Mouse (Mus musculus): ENCODE data around the gene Tuba1c. TPM values are rescaled to one million over a fixed set of nuclear protein-coding genes. Genes with fewer than 3 reads are reported as not detected.

Gene Tuba1c
- polyA plus RNA-seq, 2 experiments: 150 to 192 TPM

GRCm38 (mm10) chr15:98985240-98985981 is 44.3 kb upstream of the Tuba1c start:
- peak overlapping the region; percentile 61 for H3K9ac ChIP-seq (ENCODE audit: low read depth, low read length, severe bottlenecking)
- H3K27ac ChIP-seq (replicated peaks; ENCODE audit: low read depth, low read length): peak overlapping the region; percentile 69
- H3K27me3 ChIP-seq (ENCODE audit: control insufficient read depth, insufficient read depth, low read length): no peaks in the 10 kb centered on the region
- H3K36me3 ChIP-seq (ENCODE audit: control insufficient read depth, insufficient read depth, low read length): no peaks in the 10 kb centered on the region
- WGBS: 3% methylated on average over 29 of the region's 29 CpGs
- ATAC-seq (ENCODE audit: low FRiP score, low read depth) (peak; percentile 77), DNase-seq (ENCODE audit: low spot score) (peak; percentile 80)
- H3K9me3 ChIP-seq (ENCODE audit: control insufficient read depth, low read length): no peaks in the 10 kb centered on the region
- peaks cover 18% of the 10 kb centered on the region for H3K4me1 ChIP-seq (ENCODE audit: control insufficient read depth, insufficient read depth, low read length)
- peak overlapping the region; percentile 40 for H3K4me3 ChIP-seq (replicated peaks; ENCODE audit: low read length)
- peak overlapping the region; percentile 45 for H3K4me2 ChIP-seq (replicated peaks; ENCODE audit: low read depth, low read length, severe bottlenecking)
- TF ChIP-seq POLR2A (IDR thresholded peaks at IDR 0.05; ENCODE audit: borderline replicate concordance, extremely low read depth, insufficient read depth, insufficient read length): peak; percentile 69; the same call in 1 of the 2 replicates

GRCm38 (mm10) chr15:98985982-98986715 is 43.5 kb upstream of the Tuba1c start:
- 42% methylated on average over 12 of the region's 12 CpGs for WGBS

GRCm38 (mm10) chr15:98987077-98987630 is 42.5 kb upstream of the Tuba1c start:
- Histone ChIP-seq H3K4me2 (replicated peaks; ENCODE audit: low read depth, low read length, severe bottlenecking) (no peak overlapping the region), H3K36me3 (ENCODE audit: control insufficient read depth, insufficient read depth, low read length) (no peaks in the 10 kb centered on the region), H3K4me3 (replicated peaks; ENCODE audit: low read length) (no peak overlapping the region), H3K9me3 (ENCODE audit: control insufficient read depth, low read length) (no peaks in the 10 kb centered on the region), H3K27me3 (ENCODE audit: control insufficient read depth, insufficient read depth, low read length) (no peaks in the 10 kb centered on the region), H3K4me1 (ENCODE audit: control insufficient read depth, insufficient read depth, low read length) (peaks cover 27% of the 10 kb centered on the region), H3K9ac (ENCODE audit: low read depth, low read length, severe bottlenecking) (no peak overlapping the region), H3K27ac (replicated peaks; ENCODE audit: low read depth, low read length) (peak overlapping the region; percentile 52)
- 26% methylated on average over 7 of the region's 7 CpGs for WGBS
- DNase-seq (ENCODE audit: low spot score) (peak; percentile 71), ATAC-seq (ENCODE audit: low FRiP score, low read depth) (peak; percentile 47)
- no peak for TF ChIP-seq POLR2A (IDR thresholded peaks at IDR 0.05; ENCODE audit: borderline replicate concordance, extremely low read depth, insufficient read depth, insufficient read length)

More at GRCm38 (mm10) chr15:98985982-98986715, 43.5 kb upstream of the Tuba1c start:
- peak overlapping the region; percentile 45 for H3K4me2 ChIP-seq (replicated peaks; ENCODE audit: low read depth, low read length, severe bottlenecking)
- H3K9ac ChIP-seq (ENCODE audit: low read depth, low read length, severe bottlenecking): peak overlapping the region; percentile 61
- TF ChIP-seq POLR2A (IDR thresholded peaks at IDR 0.05; ENCODE audit: borderline replicate concordance, extremely low read depth, insufficient read depth, insufficient read length): no peak
- H3K27me3 ChIP-seq (ENCODE audit: control insufficient read depth, insufficient read depth, low read length): no peaks in the 10 kb centered on the region
- no peaks in the 10 kb centered on the region for H3K9me3 ChIP-seq (ENCODE audit: control insufficient read depth, low read length)
- H3K4me3 ChIP-seq (replicated peaks; ENCODE audit: low read length): peak overlapping the region; percentile 40
- no peaks in the 10 kb centered on the region for H3K36me3 ChIP-seq (ENCODE audit: control insufficient read depth, insufficient read depth, low read length)
- H3K4me1 ChIP-seq (ENCODE audit: control insufficient read depth, insufficient read depth, low read length): peaks cover 24% of the 10 kb centered on the region
- H3K27ac ChIP-seq (replicated peaks; ENCODE audit: low read depth, low read length): peak overlapping the region; percentile 69
- DNase-seq (ENCODE audit: low spot score): no peak
- 0 out of 2 replicates have a peak, but pooled peaks have one; percentile 1 for ATAC-seq (ENCODE audit: low FRiP score, low read depth)

GRCm38 (mm10) chr15:98987661-98988181 is 42.0 kb upstream of the Tuba1c start:
- ATAC-seq (ENCODE audit: low FRiP score, low read depth): no peak
- H3K27me3 ChIP-seq (ENCODE audit: control insufficient read depth, insufficient read depth, low read length): no peaks in the 10 kb centered on the region
- no peak overlapping the region for H3K9ac ChIP-seq (ENCODE audit: low read depth, low read length, severe bottlenecking)
- TF ChIP-seq POLR2A (IDR thresholded peaks at IDR 0.05; ENCODE audit: borderline replicate concordance, extremely low read depth, insufficient read depth, insufficient read length): no peak
- H3K27ac ChIP-seq (replicated peaks; ENCODE audit: low read depth, low read length): peak overlapping the region; percentile 52
- WGBS: 39% methylated on average over 8 of the region's 8 CpGs
- no peaks in the 10 kb centered on the region for H3K9me3 ChIP-seq (ENCODE audit: control insufficient read depth, low read length)
- H3K4me2 ChIP-seq (replicated peaks; ENCODE audit: low read depth, low read length, severe bottlenecking): no peak overlapping the region
- peaks cover 27% of the 10 kb centered on the region for H3K4me1 ChIP-seq (ENCODE audit: control insufficient read depth, insufficient read depth, low read length)
- no peak for DNase-seq (ENCODE audit: low spot score)
- H3K4me3 ChIP-seq (replicated peaks; ENCODE audit: low read length): no peak overlapping the region
- H3K36me3 ChIP-seq (ENCODE audit: control insufficient read depth, insufficient read depth, low read length): no peaks in the 10 kb centered on the region

- H3K36me3 ChIP-seq (ENCODE audit: control insufficient read depth, insufficient read depth, low read length): no peaks in the 10 kb centered on the region
- 74% methylated on average over 3 of the region's 3 CpGs for WGBS
- ATAC-seq (ENCODE audit: low FRiP score, low read depth) (no peak), DNase-seq (ENCODE audit: low spot score) (no peak)
- H3K27ac ChIP-seq (replicated peaks; ENCODE audit: low read depth, low read length): no peak overlapping the region
- peaks cover 27% of the 10 kb centered on the region for H3K4me1 ChIP-seq (ENCODE audit: control insufficient read depth, insufficient read depth, low read length)
- no peak for TF ChIP-seq POLR2A (IDR thresholded peaks at IDR 0.05; ENCODE audit: borderline replicate concordance, extremely low read depth, insufficient read depth, insufficient read length)
- H3K9me3 ChIP-seq (ENCODE audit: control insufficient read depth, low read length): no peaks in the 10 kb centered on the region
- no peak overlapping the region for H3K4me3 ChIP-seq (replicated peaks; ENCODE audit: low read length)
- H3K27me3 ChIP-seq (ENCODE audit: control insufficient read depth, insufficient read depth, low read length): no peaks in the 10 kb centered on the region
- H3K9ac ChIP-seq (ENCODE audit: low read depth, low read length, severe bottlenecking): no peak overlapping the region
- H3K4me2 ChIP-seq (replicated peaks; ENCODE audit: low read depth, low read length, severe bottlenecking): no peak overlapping the region
These were observed 40.9 kb upstream of the Tuba1c start for GRCm38 (mm10) chr15:98988787-98989186.
